Mouse (Mus musculus): ENCODE measurements around the gene Stat6.
A peak's percentile ranks its signal among the peaks of the same experiment; 100 is the strongest.

The Stat6 gene

GRCm38 (mm10) chr10:127642772-127643552 is at the start of gene Stat6:
Gene Stat6, plus strand, starts transcription at chr10:127642986.
- DNase-seq, result peak; percentile 86

GRCm38 (mm10) chr10:127594405-127594804 is 48.4 kb upstream of the Stat6 start:
- DNase-seq, result peak; percentile 25

GRCm38 (mm10) chr10:127594930-127595715 is 47.7 kb upstream of the Stat6 start:
- no peak for DNase-seq

- DNase-seq, result peak; percentile 64
Measured at GRCm38 (mm10) chr10:127596321-127596941, 46.4 kb upstream of the Stat6 start.

- DNase-seq, result peak; percentile 20
Measured at GRCm38 (mm10) chr10:127597311-127597901, 45.4 kb upstream of the Stat6 start.

- DNase-seq, result peak; percentile 34
Measured at GRCm38 (mm10) chr10:127598607-127599006, 44.2 kb upstream of the Stat6 start.

GRCm38 (mm10) chr10:127599252-127599651 is 43.5 kb upstream of the Stat6 start:
- no peak for DNase-seq

GRCm38 (mm10) chr10:127599779-127600541 is 42.8 kb upstream of the Stat6 start:
- peak; percentile 72 for DNase-seq

GRCm38 (mm10) chr10:127602194-127602593 is 40.6 kb upstream of the Stat6 start:
- DNase-seq, result no peak

GRCm38 (mm10) chr10:127603437-127604371 is 39.1 kb upstream of the Stat6 start:
- DNase-seq, result no peak

- peak; percentile 73 for DNase-seq
Measured at GRCm38 (mm10) chr10:127604465-127605250, 38.1 kb upstream of the Stat6 start.

GRCm38 (mm10) chr10:127605251-127605547 is 37.6 kb upstream of the Stat6 start:
- no peak for DNase-seq

GRCm38 (mm10) chr10:127605756-127606155 is 37.0 kb upstream of the Stat6 start:
- DNase-seq, result no peak

GRCm38 (mm10) chr10:127607059-127607458 is 35.7 kb upstream of the Stat6 start:
- DNase-seq, result no peak

GRCm38 (mm10) chr10:127609415-127610065 is 33.2 kb upstream of the Stat6 start:
- peak; percentile 27 for DNase-seq

GRCm38 (mm10) chr10:127610066-127610415 is 32.7 kb upstream of the Stat6 start:
- no peak for DNase-seq

- no peak for DNase-seq
Measured at GRCm38 (mm10) chr10:127612079-127612775, 30.6 kb upstream of the Stat6 start.

- no peak for DNase-seq
Measured at GRCm38 (mm10) chr10:127614236-127615033, 28.4 kb upstream of the Stat6 start.

- no peak for DNase-seq
Measured at GRCm38 (mm10) chr10:127615034-127615374, 27.8 kb upstream of the Stat6 start.
